Mouse (Mus musculus): Measurements from ENCODE around the gene S100a10. TPM values are rescaled to one million over a fixed set of nuclear protein-coding genes. Genes with fewer than 3 reads are reported as not detected.
"Not testable (repeated sequence)": the region's sequence is repeated elsewhere in the genome, so short reads cannot be mapped to it uniquely, and the experiment has no call there.

The S100a10 gene
- 485 and 530 TPM in 2 replicates for polyA plus RNA-seq (2015; fragmentation: Nextera tagmentation; extraction: Ambion mirVana)

- DNase-seq (ENCODE audit: low spot score) = peak; percentile 85
Observed at GRCm38 (mm10) chr3:93554981-93555877, at the start of gene S100a10. Gene S100a10 (plus strand): TSS chr3:93555080.

- peak; percentile 92 for DNase-seq (ENCODE audit: low spot score)
Observed at GRCm38 (mm10) chr3:93505960-93506863, 48.7 kb upstream of the S100a10 start.

GRCm38 (mm10) chr3:93506881-93507325, 48.0 kb upstream of the S100a10 start:
- DNase-seq (ENCODE audit: low spot score) = no peak

- DNase-seq (ENCODE audit: low spot score) = no peak
Observed at GRCm38 (mm10) chr3:93509301-93509700, 45.6 kb upstream of the S100a10 start.

- DNase-seq (ENCODE audit: low spot score) = no peak
Observed at GRCm38 (mm10) chr3:93511036-93511435, 43.8 kb upstream of the S100a10 start.

GRCm38 (mm10) chr3:93511801-93512200, 43.1 kb upstream of the S100a10 start:
- no peak for DNase-seq (ENCODE audit: low spot score)

GRCm38 (mm10) chr3:93512386-93513101, 42.3 kb upstream of the S100a10 start:
- no peak for DNase-seq (ENCODE audit: low spot score)

- DNase-seq (ENCODE audit: low spot score) = peak; percentile 32
Observed at GRCm38 (mm10) chr3:93514628-93515027, 40.3 kb upstream of the S100a10 start.

- DNase-seq (ENCODE audit: low spot score) = no peak
Observed at GRCm38 (mm10) chr3:93517343-93517742, 37.5 kb upstream of the S100a10 start.

GRCm38 (mm10) chr3:93519856-93520329, 35.0 kb upstream of the S100a10 start:
- no peak for DNase-seq (ENCODE audit: low spot score)

GRCm38 (mm10) chr3:93520330-93521193, 34.3 kb upstream of the S100a10 start, which contains the start of gene S100a11:
Gene S100a11 (plus strand): TSS chr3:93520488.
- peak; percentile 40 for DNase-seq (ENCODE audit: low spot score)

- DNase-seq (ENCODE audit: low spot score) = no peak
Observed at GRCm38 (mm10) chr3:93521462-93522057, 33.3 kb upstream of the S100a10 start.

- DNase-seq (ENCODE audit: low spot score) = peak; percentile 25
Observed at GRCm38 (mm10) chr3:93522611-93523010, 32.3 kb upstream of the S100a10 start.

- no peak for DNase-seq (ENCODE audit: low spot score)
Observed at GRCm38 (mm10) chr3:93527300-93527699, 27.6 kb upstream of the S100a10 start.

- no peak for DNase-seq (ENCODE audit: low spot score)
Observed at GRCm38 (mm10) chr3:93528807-93529206, 26.1 kb upstream of the S100a10 start.

GRCm38 (mm10) chr3:93537068-93537576, 17.8 kb upstream of the S100a10 start:
- no peak for DNase-seq (ENCODE audit: low spot score)

GRCm38 (mm10) chr3:93538486-93538885, 16.4 kb upstream of the S100a10 start:
- DNase-seq (ENCODE audit: low spot score) = no peak

GRCm38 (mm10) chr3:93541501-93541900, 13.4 kb upstream of the S100a10 start:
- DNase-seq (ENCODE audit: low spot score) = no peak

GRCm38 (mm10) chr3:93544170-93544569, 10.7 kb upstream of the S100a10 start:
- not testable (repeated sequence) for DNase-seq (ENCODE audit: low spot score)
